Mouse (Mus musculus): Measurements from ENCODE around the gene Rpl5. TPM values are rescaled to one million over a fixed set of nuclear protein-coding genes. Genes with fewer than 3 reads are reported as not detected.

Gene Rpl5
- polyA plus RNA-seq, 1 experiment from 2014 or later: 37.8 TPM

DNA sequence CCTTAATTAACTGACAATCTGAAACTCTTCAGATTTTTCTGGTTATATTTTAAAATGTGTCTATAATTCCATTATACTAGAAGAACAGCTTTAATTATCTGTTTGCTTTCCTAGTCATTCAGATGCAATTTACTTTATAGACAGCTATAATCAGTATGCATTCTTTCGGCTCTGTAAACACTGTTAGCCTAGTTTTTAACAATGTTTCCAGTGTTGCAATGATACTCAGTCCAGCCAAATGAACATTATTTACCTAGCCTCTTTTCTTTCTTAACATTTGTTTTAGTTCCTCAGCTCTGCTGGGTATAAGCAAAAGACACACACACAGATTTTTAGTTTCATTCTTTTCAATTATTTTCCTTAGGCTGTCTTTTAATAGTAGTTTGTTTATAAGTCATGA, 48.6 kb downstream of the Rpl5 start:
- Histone ChIP-seq H3K27me3 (no peaks in the 10 kb centered on the region), H3K4me1 (replicated peaks) (peaks cover 13% of the 10 kb centered on the region), H3K4me3 (no peak overlapping the region), H3K36me3 (no peaks in the 10 kb centered on the region), H3K27ac (no peak overlapping the region), H3K4me2 (no peak overlapping the region), H3K9me3 (replicated peaks) (no peaks in the 10 kb centered on the region), H3K9ac (no peak overlapping the region)
- ATAC-seq (replicated peaks; ENCODE audit: insufficient number of reproducible peaks, insufficient read depth, low FRiP score, low read depth): no peak
- 97% methylated on average over 1 of the region's 1 CpGs for WGBS

GRCm38 (mm10) chr5:107949607-107950006, 49.3 kb downstream of the Rpl5 start:
- H3K27me3 ChIP-seq: no peaks in the 10 kb centered on the region
- H3K4me3 ChIP-seq: no peak overlapping the region
- H3K4me1 ChIP-seq (replicated peaks): peaks cover 13% of the 10 kb centered on the region
- H3K9me3 ChIP-seq (replicated peaks): no peaks in the 10 kb centered on the region
- H3K9ac ChIP-seq: no peak overlapping the region
- no peak for ATAC-seq (replicated peaks; ENCODE audit: insufficient number of reproducible peaks, insufficient read depth, low FRiP score, low read depth)
- H3K36me3 ChIP-seq: no peaks in the 10 kb centered on the region
- no peak overlapping the region for H3K27ac ChIP-seq
- H3K4me2 ChIP-seq: no peak overlapping the region
- whole genome bisulfite sequencing: 86% methylated on average over 3 of the region's 3 CpGs

DNA sequence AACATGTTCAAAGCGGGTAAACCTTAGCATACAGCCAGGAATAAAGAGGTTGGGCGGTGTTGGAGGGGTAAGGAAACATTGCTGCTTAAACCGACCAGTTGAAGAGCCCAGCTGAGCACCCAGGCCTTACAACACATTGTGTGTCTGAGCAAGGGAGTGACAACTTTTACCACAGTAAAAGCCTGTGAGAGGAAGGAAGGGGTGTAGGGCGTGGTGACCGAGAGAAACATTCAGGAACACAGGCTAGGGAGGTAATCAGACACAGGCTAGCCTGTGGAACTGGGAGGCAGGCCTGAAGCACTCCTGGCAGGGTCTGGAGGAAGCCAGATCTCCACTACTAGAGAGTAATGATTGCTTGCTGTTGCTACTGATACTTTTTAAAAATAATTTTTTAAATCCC, 50.3 kb downstream of the Rpl5 start:
- H3K4me2 ChIP-seq: no peak overlapping the region
- no peaks in the 10 kb centered on the region for H3K9me3 ChIP-seq (replicated peaks)
- 65% methylated on average over 5 of the region's 5 CpGs for WGBS
- no peak overlapping the region for H3K27ac ChIP-seq
- peaks cover 13% of the 10 kb centered on the region for H3K4me1 ChIP-seq (replicated peaks)
- H3K4me3 ChIP-seq: no peak overlapping the region
- no peaks in the 10 kb centered on the region for H3K27me3 ChIP-seq
- H3K9ac ChIP-seq: no peak overlapping the region
- ATAC-seq (replicated peaks; ENCODE audit: insufficient number of reproducible peaks, insufficient read depth, low FRiP score, low read depth): 0 out of 2 replicates have a peak, but pooled peaks have one; percentile 18
- H3K36me3 ChIP-seq: no peaks in the 10 kb centered on the region

Other genes with a start within 250 kb of the Rpl5 start
- 0.11 and 1.5 TPM in 2 replicates for gene Gfi1, start 174.5 kb upstream of the Rpl5 start, polyA plus RNA-seq (2015; fragmentation: Nextera tagmentation; extraction: Ambion mirVana)
- 0.21 and 0.22 TPM in 2 replicates for gene Ube2d2b, start 70.4 kb upstream of the Rpl5 start, polyA plus RNA-seq (2015; fragmentation: Nextera tagmentation; extraction: Ambion mirVana)
- 41.7 and 44.9 TPM in 2 replicates for gene Evi5, start 25.4 kb upstream of the Rpl5 start, polyA plus RNA-seq (2015; fragmentation: Nextera tagmentation; extraction: Ambion mirVana)
- gene Fam69a, start 86.6 kb downstream of the Rpl5 start, polyA plus RNA-seq (2015; fragmentation: Nextera tagmentation; extraction: Ambion mirVana): 19.1 and 20.2 TPM in 2 replicates
- gene Mtf2, start 165.2 kb downstream of the Rpl5 start, polyA plus RNA-seq (2015; fragmentation: Nextera tagmentation; extraction: Ambion mirVana): 53.0 and 89.6 TPM in 2 replicates
- gene Tmed5, start 232.1 kb downstream of the Rpl5 start, polyA plus RNA-seq (2015; fragmentation: Nextera tagmentation; extraction: Ambion mirVana): 27.3 and 36.6 TPM in 2 replicates
- gene Ccdc18, start 232.4 kb downstream of the Rpl5 start, polyA plus RNA-seq (2015; fragmentation: Nextera tagmentation; extraction: Ambion mirVana): 4.4 and 7.4 TPM in 2 replicates

Measured in heart, embryonic 15.5 days (tissue).